Mouse (Mus musculus) CD4-positive helper T cell, adult 2 months (primary cell): ENCODE data around the gene Btbd2.
"Not testable (repeated sequence)": the region's sequence is repeated elsewhere in the genome, so short reads cannot be mapped to it uniquely, and the experiment has no call there.

Experiments used
- DNase-seq: peaks from one replicate; pipeline ENCODE4 v3.0.0-alpha.2; 2012; ENCODE audit warnings: low read depth, missing footprints, low spot score

The Btbd2 gene

GRCm38 (mm10) chr10:80650392-80650791 is 6.5 kb downstream of the Btbd2 start:
- no peak for DNase-seq

GRCm38 (mm10) chr10:80649910-80650309 is 7.0 kb downstream of the Btbd2 start:
- not testable (repeated sequence) for DNase-seq

- no peak for DNase-seq
Measured at GRCm38 (mm10) chr10:80646936-80647335, 9.9 kb downstream of the Btbd2 start.

- no peak for DNase-seq
Measured at GRCm38 (mm10) chr10:80635345-80635744, 21.5 kb downstream of the Btbd2 start.

GRCm38 (mm10) chr10:80628925-80629324 is 27.9 kb downstream of the Btbd2 start:
- DNase-seq: peak; percentile 66

- DNase-seq: no peak
Measured at GRCm38 (mm10) chr10:80627685-80628084, 29.2 kb downstream of the Btbd2 start.

GRCm38 (mm10) chr10:80625764-80626163 is 31.1 kb downstream of the Btbd2 start:
- no peak for DNase-seq

- DNase-seq: peak; percentile 81
Measured at GRCm38 (mm10) chr10:80623457-80624191, 33.2 kb downstream of the Btbd2 start.

GRCm38 (mm10) chr10:80622661-80623456 is 34.0 kb downstream of the Btbd2 start, which contains the start of gene Csnk1g2:
Gene Csnk1g2 (plus strand): TSS chr10:80622838.
- peak; percentile 85 for DNase-seq

- DNase-seq: peak; percentile 100
Measured at GRCm38 (mm10) chr10:80621940-80622660, 34.8 kb downstream of the Btbd2 start.

GRCm38 (mm10) chr10:80621690-80621939 is 35.3 kb downstream of the Btbd2 start:
- no peak for DNase-seq

- DNase-seq: no peak
Measured at GRCm38 (mm10) chr10:80620796-80621689, 35.8 kb downstream of the Btbd2 start.

GRCm38 (mm10) chr10:80620365-80620764 is 36.5 kb downstream of the Btbd2 start:
- DNase-seq: no peak

- DNase-seq: no peak
Measured at GRCm38 (mm10) chr10:80619465-80620244, 37.2 kb downstream of the Btbd2 start.

GRCm38 (mm10) chr10:80618181-80618580 is 38.7 kb downstream of the Btbd2 start:
- DNase-seq: peak; percentile 86

- no peak for DNase-seq
Measured at GRCm38 (mm10) chr10:80614351-80614750, 42.5 kb downstream of the Btbd2 start.

GRCm38 (mm10) chr10:80613821-80614220 is 43.0 kb downstream of the Btbd2 start:
- DNase-seq: no peak

- no peak for DNase-seq
Measured at GRCm38 (mm10) chr10:80611905-80612304, 45.0 kb downstream of the Btbd2 start.

GRCm38 (mm10) chr10:80611024-80611423 is 45.8 kb downstream of the Btbd2 start:
- DNase-seq: peak; percentile 66

GRCm38 (mm10) chr10:80610116-80610785 is 46.6 kb downstream of the Btbd2 start:
- DNase-seq: peak; percentile 52
